Mouse (Mus musculus): ENCODE data around the gene Dynlt1c.
"Not testable (repeated sequence)": the region's sequence is repeated elsewhere in the genome, so short reads cannot be mapped to it uniquely, and the experiment has no call there.

The Dynlt1c gene

GRCm38 (mm10) chr17:6617689-6618400 is 16.4 kb downstream of the Dynlt1c start:
- in situ Hi-C loops (cut with MboI; ENCODE audit: unreplicated experiment in 2 of 2), result not testable (repeated sequence)

- in situ Hi-C loops (cut with MboI; ENCODE audit: unreplicated experiment in 2 of 2), result not testable (repeated sequence)
Observed at GRCm38 (mm10) chr17:6619271-6619670, 17.8 kb downstream of the Dynlt1c start.

GRCm38 (mm10) chr17:6620035-6620434 is 18.6 kb downstream of the Dynlt1c start:
- in situ Hi-C loops (cut with MboI; ENCODE audit: unreplicated experiment in 2 of 2), result not testable (repeated sequence)

GRCm38 (mm10) chr17:6620730-6621451 is 19.4 kb downstream of the Dynlt1c start:
- in situ Hi-C loops (cut with MboI; ENCODE audit: unreplicated experiment in 2 of 2), result not testable (repeated sequence)

GRCm38 (mm10) chr17:6621976-6622375 is 20.5 kb downstream of the Dynlt1c start:
- in situ Hi-C loops (cut with MboI; ENCODE audit: unreplicated experiment in 2 of 2), result not testable (repeated sequence)

- in situ Hi-C loops (cut with MboI; ENCODE audit: unreplicated experiment in 2 of 2), result not testable (repeated sequence)
Observed at GRCm38 (mm10) chr17:6624926-6625558, 23.6 kb downstream of the Dynlt1c start.

- in situ Hi-C loops (cut with MboI; ENCODE audit: unreplicated experiment in 2 of 2), result not testable (repeated sequence)
Observed at GRCm38 (mm10) chr17:6630398-6630797, 28.9 kb downstream of the Dynlt1c start.

- in situ Hi-C loops (cut with MboI; ENCODE audit: unreplicated experiment in 2 of 2), result not testable (repeated sequence)
Observed at GRCm38 (mm10) chr17:6632850-6633249, 31.4 kb downstream of the Dynlt1c start.

- in situ Hi-C loops (cut with MboI; ENCODE audit: unreplicated experiment in 2 of 2), result not testable (repeated sequence)
Observed at GRCm38 (mm10) chr17:6635781-6636180, 34.3 kb downstream of the Dynlt1c start.

- in situ Hi-C loops (cut with MboI; ENCODE audit: unreplicated experiment in 2 of 2), result no loop called here
Observed at GRCm38 (mm10) chr17:6636861-6637260, 35.4 kb downstream of the Dynlt1c start.

GRCm38 (mm10) chr17:6637434-6637833 is 36.0 kb downstream of the Dynlt1c start:
- in situ Hi-C loops (cut with MboI; ENCODE audit: unreplicated experiment in 2 of 2), result not testable (repeated sequence)

- in situ Hi-C loops (cut with MboI; ENCODE audit: unreplicated experiment in 2 of 2), result not testable (repeated sequence)
Observed at GRCm38 (mm10) chr17:6638444-6638843, 37.0 kb downstream of the Dynlt1c start.

GRCm38 (mm10) chr17:6639486-6639885 is 38.0 kb downstream of the Dynlt1c start:
- in situ Hi-C loops (cut with MboI; ENCODE audit: unreplicated experiment in 2 of 2), result not testable (repeated sequence)

- in situ Hi-C loops (cut with MboI; ENCODE audit: unreplicated experiment in 2 of 2), result not testable (repeated sequence)
Observed at GRCm38 (mm10) chr17:6640044-6640637, 38.7 kb downstream of the Dynlt1c start.

- in situ Hi-C loops (cut with MboI; ENCODE audit: unreplicated experiment in 2 of 2), result not testable (repeated sequence)
Observed at GRCm38 (mm10) chr17:6640771-6641429, 39.4 kb downstream of the Dynlt1c start.

- in situ Hi-C loops (cut with MboI; ENCODE audit: unreplicated experiment in 2 of 2), result not testable (repeated sequence)
Observed at GRCm38 (mm10) chr17:6644210-6644609, 42.7 kb downstream of the Dynlt1c start.

- in situ Hi-C loops (cut with MboI; ENCODE audit: unreplicated experiment in 2 of 2), result not testable (repeated sequence)
Observed at GRCm38 (mm10) chr17:6644673-6645072, 43.2 kb downstream of the Dynlt1c start.

GRCm38 (mm10) chr17:6645668-6646067 is 44.2 kb downstream of the Dynlt1c start:
- in situ Hi-C loops (cut with MboI; ENCODE audit: unreplicated experiment in 2 of 2), result not testable (repeated sequence)

- in situ Hi-C loops (cut with MboI; ENCODE audit: unreplicated experiment in 2 of 2), result not testable (repeated sequence)
Observed at GRCm38 (mm10) chr17:6646841-6647240, 45.4 kb downstream of the Dynlt1c start.

- in situ Hi-C loops (cut with MboI; ENCODE audit: unreplicated experiment in 2 of 2), result not testable (repeated sequence)
Observed at GRCm38 (mm10) chr17:6647452-6647851, 46.0 kb downstream of the Dynlt1c start.
